Mouse (Mus musculus) inflammation-experienced regulatory T-cells, adult 6 months (primary cell): ENCODE measurements around the gene Ppp2r3c. TPM values are rescaled to one million over a fixed set of nuclear protein-coding genes. Genes with fewer than 3 reads are reported as not detected.
A peak's percentile ranks its signal among the peaks of the same experiment; 100 is the strongest.
"Not testable (repeated sequence)": the region's sequence is repeated elsewhere in the genome, so short reads cannot be mapped to it uniquely, and the experiment has no call there.

Experiments used
- ATAC-seq: one replicate; pipeline ENCODE4 v1.8.0; 2017
- polyA plus RNA-seq, 3 experiments: library from polyadenylated mRNA; unstranded; fragments of 100-300 nt; shearing (Covaris generic); gene quantifications; one replicate each; pipeline ENCODE4 v1.2.1; 2017

The Ppp2r3c gene
- polyA plus RNA-seq = 10 to 100 TPM; 18.1 to 32.2 (median 20.8) TPM

DNA sequence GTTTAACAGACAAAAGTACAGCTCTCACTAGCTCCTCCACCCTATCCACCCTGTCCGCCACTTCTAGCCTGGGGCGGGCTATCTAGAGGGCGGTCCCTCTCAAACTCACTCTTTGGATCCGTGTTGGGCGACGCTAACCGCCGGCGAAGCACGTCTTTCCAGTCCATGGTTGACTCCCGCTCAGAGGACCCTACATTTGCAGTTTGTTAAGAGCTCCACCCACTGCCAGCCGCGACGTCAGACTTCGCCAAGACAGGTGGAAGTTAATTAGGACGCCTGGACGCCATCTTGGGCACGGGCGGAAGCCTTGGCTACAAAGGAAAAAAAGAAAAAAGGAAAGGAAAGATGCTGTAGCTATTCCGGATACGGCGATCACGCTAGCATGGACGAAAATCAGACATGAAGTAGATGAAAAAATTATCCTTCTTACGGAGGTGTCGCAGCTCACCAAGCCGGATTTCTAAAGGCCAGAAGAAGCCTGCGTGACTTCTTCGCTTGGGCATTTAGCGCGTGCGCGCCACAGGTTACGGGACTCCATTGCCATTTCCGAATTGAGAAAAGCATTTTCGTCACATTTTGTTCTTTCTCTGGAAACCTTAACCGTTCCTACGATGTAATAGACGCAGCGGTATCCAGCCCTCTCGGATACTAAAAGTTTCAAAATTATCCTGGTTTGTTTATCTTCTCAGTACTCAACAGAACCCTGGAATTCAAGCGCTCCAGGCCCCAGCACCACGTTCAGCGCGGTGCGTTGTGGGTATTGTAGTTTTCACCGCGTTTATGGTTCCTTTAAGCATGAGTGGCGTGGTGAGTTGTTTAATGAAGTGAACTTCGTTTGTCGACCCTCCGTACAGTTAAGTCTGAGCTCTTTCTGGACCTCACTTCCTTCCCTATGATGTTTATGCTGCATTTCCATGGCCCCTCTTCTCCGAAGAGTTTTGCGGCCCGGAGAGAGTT, at the start of gene Ppp2r3c:
Gene Ppp2r3c, minus strand, starts transcription at position 514 of the 957 bp plus-strand sequence.
- peak; percentile 92 for ATAC-seq

DNA sequence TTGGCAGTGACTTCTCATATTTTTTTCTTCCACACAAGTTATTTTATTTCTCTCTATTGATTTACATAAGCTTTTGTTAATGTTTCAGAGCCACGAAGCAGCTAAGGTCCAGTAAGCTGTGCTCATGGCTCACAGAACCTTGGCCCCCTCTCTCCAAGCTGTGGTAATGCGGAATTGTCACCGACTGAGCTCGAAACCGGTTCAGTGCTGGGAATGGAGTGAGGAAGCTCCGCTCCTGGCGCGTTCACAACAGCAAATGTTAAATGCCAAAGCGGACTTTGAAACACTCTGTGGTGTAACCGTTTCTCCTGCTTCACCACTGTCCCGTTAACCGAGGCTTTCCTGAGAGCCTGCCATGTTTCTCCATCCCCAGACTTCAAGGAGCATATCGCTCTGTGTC, 41.8 kb upstream of the Ppp2r3c start:
- ATAC-seq = no peak

DNA sequence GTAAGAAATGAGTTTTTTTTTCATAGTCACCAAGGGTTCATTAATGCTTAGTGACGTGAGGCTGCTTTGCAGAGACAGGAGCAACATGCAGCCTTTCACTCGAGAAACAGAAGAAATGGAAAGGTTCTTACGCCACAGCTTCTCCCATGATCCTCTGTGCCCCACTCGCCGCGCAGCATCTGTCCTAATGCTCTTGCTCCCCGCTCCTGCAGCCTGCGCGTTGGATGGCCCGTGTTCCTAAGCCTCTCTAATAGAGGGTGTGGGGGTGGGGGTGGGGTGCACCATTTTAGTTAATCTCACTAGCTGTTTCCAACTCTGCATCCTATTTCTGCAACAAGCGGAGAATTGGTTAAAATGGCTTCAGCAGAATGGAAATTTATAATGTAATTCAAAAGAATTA, 41.2 kb upstream of the Ppp2r3c start:
- ATAC-seq = no peak

GRCm38 (mm10) chr12:55343045-55343444, 40.2 kb upstream of the Ppp2r3c start:
- ATAC-seq = not testable (repeated sequence)

GRCm38 (mm10) chr12:55338490-55338889, 35.7 kb upstream of the Ppp2r3c start:
- ATAC-seq = not testable (repeated sequence)

DNA sequence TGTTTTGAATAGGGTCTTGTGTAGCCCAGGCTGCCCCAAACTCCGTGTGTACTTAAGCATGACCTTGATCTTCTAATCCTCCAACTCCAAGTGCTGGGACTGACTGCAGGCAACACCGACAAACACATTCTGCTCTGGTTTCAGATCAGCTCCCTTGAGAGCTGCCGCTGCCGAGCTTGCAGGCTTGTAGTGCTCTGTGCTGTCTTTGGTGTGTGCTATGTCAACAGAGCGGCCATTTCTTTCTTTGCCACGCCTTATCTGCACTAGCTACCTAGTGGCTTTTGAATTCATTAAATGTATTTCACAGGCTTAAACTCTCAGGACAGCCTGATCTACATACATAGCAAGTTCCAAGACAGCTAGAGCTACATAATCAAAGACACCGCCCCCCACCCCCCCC, 30.9 kb upstream of the Ppp2r3c start:
- no peak for ATAC-seq

- ATAC-seq = no peak
These were observed 26.6 kb upstream of the Ppp2r3c start for GRCm38 (mm10) chr12:55329351-55329750.

DNA sequence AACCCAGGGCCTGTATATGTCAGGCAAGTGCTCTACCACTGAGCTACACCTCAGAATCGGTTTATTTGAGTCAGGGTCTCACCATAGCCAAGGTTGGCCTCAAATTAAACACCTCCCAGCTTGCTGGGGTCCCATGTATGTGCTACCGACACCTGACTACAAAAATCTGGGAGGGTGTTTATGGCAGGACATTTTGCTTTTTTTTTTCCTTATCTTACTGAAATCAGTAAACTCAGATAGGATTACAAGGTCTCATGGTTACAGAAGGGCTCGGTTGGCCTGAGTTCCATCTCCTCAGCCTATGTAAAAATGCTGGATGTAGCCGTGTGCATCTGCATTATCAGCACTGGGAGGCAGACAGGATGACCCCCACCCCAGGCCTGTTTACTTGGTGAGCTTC, 26.0 kb upstream of the Ppp2r3c start:
- no peak for ATAC-seq

GRCm38 (mm10) chr12:55325702-55326101, 22.9 kb upstream of the Ppp2r3c start:
- ATAC-seq = no peak

DNA sequence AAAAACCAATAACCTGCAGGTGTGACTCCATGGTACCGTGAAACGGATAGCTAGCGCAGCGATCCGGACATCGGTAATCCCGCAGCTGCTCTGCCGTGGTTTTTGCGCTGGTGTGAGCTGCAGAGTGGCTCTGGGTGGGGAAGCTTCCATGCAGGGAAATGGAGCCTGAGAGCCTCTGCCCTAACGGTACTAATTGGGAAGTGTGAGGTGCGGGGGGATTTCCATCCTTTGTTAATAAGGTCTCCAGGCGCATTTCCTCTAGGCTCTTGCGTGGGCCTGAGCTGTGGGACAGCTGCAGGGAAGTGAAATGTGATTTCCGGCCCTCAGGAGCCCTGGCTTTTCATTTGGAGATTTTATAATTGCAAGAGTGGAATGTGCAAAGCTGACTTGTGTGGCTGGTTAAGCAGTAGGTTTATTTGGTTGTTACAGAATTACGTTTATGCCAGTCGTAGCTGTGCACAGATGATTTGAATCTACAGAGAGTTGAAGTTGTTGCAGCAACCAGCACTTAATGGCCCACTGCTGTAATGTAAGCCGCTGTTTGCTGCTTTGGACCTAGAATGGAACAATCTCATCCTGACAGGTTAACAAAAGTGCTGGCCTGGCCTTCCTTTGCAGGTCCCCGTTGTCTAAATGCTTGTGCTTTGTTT, 19.0 kb upstream of the Ppp2r3c start:
- ATAC-seq = no peak

GRCm38 (mm10) chr12:55315192-55315591, 12.4 kb upstream of the Ppp2r3c start:
- ATAC-seq = peak; percentile 93

DNA sequence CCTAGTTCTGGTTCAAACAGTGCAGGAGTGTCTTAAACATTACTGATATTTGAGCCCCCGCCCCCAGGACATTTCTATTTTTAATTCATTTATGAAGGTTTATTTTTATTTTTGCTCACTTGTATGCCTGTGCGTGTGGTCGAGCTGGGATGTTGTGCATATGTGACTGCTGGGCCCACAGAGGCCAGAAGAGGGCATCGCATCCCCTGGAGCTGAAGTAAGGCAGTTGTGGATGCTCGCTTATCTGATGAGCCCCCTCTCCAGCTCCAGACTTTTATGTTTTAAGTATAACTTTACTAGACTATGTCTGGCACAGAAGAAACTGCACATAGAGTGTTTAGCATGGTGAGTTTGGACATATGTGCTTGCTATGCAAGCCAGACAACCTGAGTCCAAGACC, 11.1 kb upstream of the Ppp2r3c start:
- no peak for ATAC-seq

- no peak for ATAC-seq
These were observed 9.0 kb upstream of the Ppp2r3c start for GRCm38 (mm10) chr12:55311841-55312240.

- ATAC-seq = no peak
These were observed 6.7 kb upstream of the Ppp2r3c start for GRCm38 (mm10) chr12:55309501-55309900.

GRCm38 (mm10) chr12:55308731-55309130, 5.9 kb upstream of the Ppp2r3c start:
- no peak for ATAC-seq

DNA sequence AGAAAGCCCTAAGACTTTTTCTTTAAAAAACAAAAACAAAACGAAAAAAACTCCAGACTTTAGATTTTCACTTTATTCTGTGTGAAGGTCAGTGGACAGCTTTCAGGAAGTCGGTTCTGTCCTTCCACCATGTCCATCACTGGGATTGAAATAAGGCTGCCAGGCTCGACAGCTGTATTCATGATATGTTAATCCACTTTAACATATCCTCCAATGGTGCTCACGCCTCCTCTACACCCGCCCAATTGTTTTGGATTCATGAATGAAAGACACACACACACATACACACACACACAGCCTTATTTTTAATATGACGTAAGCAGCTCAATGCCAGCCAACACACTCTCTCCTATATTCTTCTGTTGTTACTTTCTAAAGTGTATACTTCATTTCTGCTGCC, 4.8 kb upstream of the Ppp2r3c start:
- ATAC-seq = no peak

DNA sequence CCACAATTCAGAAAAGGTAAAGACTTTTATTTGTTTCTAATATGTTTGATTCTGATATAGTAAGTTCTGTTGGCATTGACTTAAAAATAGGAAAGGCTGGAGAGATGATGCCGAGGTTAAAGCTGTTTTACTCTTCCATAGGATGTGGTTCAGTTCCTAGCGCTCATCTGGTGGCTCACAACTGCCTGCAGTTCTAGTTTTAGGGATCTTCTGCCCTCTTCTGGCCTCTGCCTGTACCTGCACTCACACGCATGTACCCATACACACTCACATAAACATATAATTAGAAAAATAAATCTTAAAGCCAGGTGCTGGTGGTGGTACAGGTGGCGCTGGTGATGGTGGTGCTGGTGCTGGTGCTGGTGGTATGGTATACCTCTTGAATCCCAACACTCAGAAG, 3.6 kb upstream of the Ppp2r3c start:
- ATAC-seq = no peak

DNA sequence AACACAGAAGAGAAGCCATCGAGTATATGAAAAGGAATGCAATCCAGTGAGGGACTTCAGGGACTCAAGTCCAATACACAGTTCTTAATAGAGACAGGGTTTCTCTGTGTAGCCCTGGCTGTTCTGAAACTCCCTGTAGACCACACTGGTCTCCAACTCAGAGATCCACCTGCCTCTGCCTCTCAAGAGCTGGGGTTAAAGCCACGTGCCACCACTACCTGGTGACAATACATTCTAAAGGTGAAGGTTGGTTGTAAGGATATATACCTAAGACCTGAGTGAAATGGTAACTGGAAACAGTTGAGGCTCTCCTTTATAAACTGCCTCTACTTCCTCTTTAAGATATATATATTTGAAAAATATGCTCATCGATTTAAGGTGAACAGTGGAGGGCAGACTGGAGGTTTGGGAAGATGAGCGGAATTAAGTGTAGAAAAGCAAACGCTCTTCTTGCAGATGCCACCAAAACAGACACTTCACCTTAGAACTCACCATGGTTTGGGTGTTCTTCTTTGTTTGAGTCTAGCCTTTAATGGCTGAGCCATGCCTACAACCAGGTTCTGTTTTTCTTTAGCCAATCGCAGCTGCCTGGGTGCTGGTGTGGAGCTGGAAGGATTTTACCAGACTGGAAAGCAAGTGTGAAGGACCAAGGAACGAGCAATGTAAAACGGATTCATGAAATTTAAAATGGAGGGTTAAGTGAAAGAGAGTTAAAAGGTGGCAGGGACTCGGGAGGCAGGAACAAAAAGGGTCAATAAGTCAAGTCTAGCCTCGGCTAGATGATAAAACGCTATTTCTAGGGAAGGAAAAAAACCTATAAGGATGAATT, 1.1 kb downstream of the Ppp2r3c start:
- ATAC-seq = no peak

DNA sequence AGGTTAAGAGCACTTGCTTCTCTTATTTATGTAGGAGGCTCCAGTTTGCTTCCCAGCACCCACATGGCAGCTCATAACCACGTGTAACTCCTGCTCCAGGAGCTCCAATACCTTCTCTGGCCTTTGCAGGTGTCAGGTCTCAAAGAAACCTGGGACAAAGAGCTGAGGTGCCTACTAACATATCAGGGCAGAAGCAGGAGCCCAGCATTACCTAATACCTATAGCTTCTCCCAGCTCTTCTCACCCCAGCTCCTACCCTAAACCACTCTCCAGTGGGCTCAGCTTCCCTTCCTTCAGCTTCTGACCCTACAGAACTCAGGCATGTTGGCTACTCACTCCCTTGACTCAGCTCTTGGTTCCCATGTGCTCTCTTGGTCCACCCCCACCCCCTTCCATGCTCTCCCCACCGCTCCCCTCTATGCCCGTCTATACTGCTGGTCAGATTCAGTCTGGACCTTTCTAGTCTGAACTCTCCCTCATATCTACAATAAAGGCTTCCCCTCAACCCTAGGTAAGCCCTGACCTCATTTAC, 1.9 kb downstream of the Ppp2r3c start:
- no peak for ATAC-seq

- no peak for ATAC-seq
These were observed 3.5 kb downstream of the Ppp2r3c start, which contains the start of gene 1110008L16Rik for GRCm38 (mm10) chr12:55299336-55299735. TSS of gene 1110008L16Rik (plus strand) at chr12:55299577.

- ATAC-seq = no peak
These were observed 4.7 kb downstream of the Ppp2r3c start for GRCm38 (mm10) chr12:55298112-55298511.

GRCm38 (mm10) chr12:55277583-55277982, 25.2 kb downstream of the Ppp2r3c start:
- not testable (repeated sequence) for ATAC-seq

GRCm38 (mm10) chr12:55272243-55272642, 30.6 kb downstream of the Ppp2r3c start:
- ATAC-seq = no peak
